Mouse (Mus musculus) heart, adult 9 months (tissue): ENCODE data around the gene Cd300a.

Source experiments
- DNase-seq, 2 experiments: peaks; one replicate each; pipeline ENCODE4 v3.0.0; 2022; ENCODE audit warnings: low spot score in 2 of 2

Gene Cd300a

GRCm38 (mm10) chr11:114866486-114867360 lies 23.1 kb upstream of the Cd300a start:
- DNase-seq, result peak; percentile 69 to 80

DNA sequence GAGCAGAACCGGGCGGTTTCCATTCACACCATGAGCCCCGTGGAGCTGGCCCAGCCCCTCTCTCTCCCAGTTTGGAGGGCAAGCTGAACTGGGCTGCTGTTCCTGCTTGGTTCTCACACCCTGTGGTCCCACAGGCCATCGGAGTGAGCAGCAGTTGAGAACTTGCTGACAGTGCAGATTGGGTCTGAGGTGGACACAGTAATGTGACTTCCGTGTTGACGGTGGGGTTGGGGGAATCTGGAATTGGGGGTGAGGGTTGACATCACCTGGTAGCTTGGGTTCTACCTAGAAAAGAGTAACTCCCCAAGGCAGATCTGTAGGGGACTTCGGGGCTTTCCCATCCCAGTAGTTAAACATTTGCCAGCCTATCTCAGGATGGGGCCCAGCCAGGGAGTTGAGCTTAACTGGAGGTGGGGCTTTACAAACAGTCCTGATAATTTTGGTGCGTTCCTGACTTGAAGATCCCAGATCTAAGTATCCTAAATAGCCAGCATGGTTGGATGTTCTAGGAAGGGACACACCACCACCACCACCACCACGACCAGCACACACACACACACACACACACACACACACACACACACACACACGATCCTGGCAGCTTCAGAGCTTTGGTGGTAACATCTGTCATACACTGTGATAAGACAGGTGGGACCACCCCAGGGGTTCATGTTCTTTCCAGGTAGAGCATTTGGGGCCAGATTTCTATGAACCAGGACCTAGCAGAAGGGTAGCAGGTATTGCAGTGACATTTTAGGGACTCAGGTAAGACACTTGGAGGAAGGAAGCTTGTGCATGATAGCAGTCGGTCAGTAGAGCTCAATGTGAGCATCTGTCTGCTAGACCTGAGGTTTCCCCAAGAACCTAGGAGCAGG lies 22.2 kb upstream of the Cd300a start:
- DNase-seq, result no peak

DNA sequence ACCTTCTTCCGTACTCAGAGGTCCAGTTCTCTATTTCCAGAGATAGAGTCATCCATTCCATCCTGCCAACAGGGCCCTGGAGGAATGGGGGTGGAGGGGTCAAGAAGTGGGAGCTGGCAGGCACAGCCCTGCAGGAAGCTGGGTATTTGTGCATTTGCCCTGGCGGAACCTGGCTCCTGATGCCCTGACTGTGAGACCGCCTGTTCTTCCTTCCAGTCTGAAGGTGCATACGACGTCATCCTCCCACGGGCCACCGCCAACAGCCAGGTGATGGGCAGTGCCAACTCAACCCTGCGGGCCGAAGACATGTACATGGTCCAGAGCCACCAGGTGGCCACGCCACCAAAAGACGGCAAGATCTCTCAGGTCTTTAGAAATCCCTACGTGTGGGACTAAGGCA lies 21.6 kb upstream of the Cd300a start:
- DNase-seq, result no peak

DNA sequence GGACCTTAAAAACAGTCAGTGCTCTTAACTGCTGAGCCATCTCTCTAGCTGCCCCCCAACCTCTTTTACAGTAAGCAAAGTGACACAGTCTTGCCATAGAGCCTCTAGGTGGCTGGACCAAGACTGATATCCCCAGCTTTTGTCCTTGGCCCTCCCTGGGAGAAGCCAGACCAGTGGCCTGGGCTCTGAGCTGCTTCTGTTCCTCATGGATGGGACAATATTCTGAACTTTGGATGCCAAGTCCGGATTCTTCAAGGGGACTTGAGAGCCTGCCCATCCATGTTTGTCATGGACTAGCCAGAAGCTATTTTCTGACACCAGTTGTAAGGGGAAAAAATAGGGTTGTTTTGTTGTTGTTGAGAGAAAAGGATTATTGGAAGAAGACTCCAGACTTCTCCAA lies 20.1 kb upstream of the Cd300a start:
- DNase-seq, result no peak

DNA sequence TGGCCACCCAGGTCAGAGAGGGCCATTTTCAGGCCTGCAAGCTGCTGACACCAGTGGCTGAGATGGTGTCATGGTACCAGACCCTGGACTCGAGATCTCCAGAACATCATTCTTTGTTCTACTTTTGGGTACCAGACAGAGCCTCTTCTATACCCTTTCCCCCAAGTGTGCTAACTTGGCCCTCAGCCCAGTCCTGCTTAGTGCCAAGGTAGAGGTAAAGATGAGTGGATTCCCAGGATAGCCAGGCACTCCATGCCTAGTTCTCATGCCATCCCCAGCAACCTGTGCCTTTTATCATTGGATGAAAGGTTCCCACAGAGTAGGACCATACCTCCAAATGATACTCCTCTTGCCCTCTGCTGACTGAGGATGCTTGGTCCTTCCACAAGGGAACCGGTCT lies 18.3 kb upstream of the Cd300a start:
- DNase-seq, result no peak

GRCm38 (mm10) chr11:114873022-114873817 lies 16.6 kb upstream of the Cd300a start:
- no peak for DNase-seq

DNA sequence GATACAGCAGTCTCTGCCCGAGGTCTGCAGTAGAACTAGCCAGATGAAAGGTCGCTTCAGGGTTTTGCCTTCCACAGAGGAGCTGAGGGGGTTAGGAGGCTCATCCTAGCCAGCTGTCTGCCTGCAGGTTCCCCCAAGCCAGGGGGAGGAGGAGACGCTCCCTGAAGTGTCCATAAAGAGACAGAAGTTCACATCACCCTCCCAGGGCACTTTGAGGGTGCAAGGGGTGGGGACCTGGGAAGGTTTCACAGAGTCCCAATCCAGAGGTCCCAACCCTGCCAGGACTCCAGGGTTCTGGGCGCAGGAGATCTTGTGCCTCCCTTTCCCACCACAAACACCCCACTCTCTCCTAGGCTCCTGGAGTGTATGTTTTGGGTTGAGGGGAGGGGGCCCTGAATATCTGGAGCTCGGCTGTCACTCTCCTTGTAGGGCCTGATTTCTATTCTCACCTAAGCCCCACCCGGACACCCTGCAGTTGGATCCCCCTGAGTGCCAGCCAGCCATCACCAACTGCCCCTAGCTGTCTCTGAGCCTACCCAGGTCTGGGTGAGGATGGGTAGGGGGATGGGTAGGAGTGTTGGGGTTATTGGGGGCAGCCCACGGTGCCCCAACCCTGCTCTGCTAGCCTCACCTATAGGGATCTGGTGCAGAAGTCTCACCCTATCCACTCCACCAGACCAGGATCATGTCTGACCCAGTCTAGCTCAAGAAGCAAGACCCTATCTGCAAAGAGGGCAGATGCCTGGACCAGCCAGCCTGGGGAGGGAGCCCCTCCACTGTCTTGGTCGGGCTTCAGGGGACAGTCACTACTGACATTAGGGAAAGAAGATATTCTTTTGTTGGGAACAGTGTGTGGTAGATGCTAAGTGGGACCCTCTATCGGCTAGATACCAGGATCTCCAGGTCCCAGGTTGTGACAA lies 15.4 kb upstream of the Cd300a start:
- no peak for DNase-seq

DNA sequence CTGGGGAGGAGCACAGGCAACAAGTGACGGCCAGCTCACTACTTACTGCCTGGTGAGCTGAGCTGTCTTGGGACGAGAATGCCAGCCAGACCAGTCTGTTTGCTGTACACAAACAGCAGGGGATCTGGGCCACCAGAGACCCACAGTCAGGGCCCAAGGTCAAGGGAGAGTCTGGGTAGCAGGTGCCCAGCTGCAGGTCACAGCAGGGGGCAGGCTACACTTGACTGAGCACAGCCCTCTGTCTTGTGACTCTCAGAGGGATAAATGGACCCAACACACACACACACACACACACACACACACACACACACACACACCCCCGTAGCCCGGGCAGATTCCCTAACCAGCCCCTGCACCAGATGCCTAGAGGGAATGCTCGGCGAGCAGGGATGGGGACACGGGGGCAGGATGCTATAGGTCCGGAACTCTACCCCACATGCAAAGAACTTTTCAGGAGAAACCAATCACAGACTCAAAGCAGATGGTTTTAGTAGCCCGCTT lies 14.5 kb upstream of the Cd300a start:
- DNase-seq, result no peak

- DNase-seq, result no peak
Measured at GRCm38 (mm10) chr11:114876176-114876575, 13.7 kb upstream of the Cd300a start.

GRCm38 (mm10) chr11:114876621-114877020 lies 13.2 kb upstream of the Cd300a start:
- DNase-seq, result no peak

GRCm38 (mm10) chr11:114877145-114877544 lies 12.7 kb upstream of the Cd300a start:
- peak in 1 of 2 experiments; percentile 55 for DNase-seq

- peak in 1 of 2 experiments; percentile 51 for DNase-seq
Measured at GRCm38 (mm10) chr11:114879666-114880065, 10.2 kb upstream of the Cd300a start.

GRCm38 (mm10) chr11:114880185-114880584 lies 9.7 kb upstream of the Cd300a start:
- no peak for DNase-seq

DNA sequence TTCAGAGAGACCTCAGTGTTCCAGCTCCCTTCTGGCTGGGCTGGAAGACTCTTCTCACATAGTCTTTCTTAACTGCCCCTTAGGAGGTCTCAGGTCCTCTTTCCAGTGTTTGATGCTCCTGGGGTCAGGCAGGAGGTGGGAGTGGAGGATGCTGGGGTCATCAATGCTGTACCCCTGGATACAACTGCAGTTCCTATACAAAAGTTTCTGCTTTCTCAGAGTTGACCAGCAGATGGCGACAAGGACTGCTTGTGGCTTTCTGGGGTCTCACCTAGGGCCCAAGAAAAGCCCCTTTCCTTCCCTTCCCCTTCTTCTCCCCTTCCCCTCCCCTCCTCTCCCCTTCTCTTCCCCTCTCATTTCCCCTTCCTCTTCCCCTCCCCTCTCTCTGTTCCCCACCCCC lies 9.3 kb upstream of the Cd300a start:
- DNase-seq, result no peak

DNA sequence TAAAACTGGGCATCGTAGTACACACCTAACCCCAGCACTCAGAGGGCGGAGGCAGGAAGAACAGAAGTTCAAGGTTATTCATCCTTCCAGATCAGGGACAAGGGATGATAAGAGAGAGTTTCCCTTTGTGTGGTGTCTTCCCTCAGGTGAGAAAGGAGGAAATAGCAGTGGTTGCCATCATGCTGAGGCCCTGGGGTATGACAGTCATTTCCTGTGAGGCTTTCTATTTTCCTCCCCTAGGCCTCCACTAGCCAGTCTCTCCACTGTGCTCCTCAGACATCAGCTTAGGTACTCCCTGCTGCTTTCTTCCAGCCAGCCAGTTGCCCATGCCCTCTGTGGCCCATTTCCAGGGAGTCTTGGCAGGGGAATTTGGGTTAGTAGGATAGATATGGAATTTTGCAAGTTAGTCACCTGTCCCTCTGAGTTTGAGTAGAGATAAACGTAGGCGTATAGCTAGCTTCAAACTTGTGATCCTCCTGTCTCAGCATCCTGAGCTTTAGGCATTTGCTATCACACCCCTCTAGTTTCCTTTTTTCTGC lies 6.5 kb upstream of the Cd300a start:
- DNase-seq, result no peak

DNA sequence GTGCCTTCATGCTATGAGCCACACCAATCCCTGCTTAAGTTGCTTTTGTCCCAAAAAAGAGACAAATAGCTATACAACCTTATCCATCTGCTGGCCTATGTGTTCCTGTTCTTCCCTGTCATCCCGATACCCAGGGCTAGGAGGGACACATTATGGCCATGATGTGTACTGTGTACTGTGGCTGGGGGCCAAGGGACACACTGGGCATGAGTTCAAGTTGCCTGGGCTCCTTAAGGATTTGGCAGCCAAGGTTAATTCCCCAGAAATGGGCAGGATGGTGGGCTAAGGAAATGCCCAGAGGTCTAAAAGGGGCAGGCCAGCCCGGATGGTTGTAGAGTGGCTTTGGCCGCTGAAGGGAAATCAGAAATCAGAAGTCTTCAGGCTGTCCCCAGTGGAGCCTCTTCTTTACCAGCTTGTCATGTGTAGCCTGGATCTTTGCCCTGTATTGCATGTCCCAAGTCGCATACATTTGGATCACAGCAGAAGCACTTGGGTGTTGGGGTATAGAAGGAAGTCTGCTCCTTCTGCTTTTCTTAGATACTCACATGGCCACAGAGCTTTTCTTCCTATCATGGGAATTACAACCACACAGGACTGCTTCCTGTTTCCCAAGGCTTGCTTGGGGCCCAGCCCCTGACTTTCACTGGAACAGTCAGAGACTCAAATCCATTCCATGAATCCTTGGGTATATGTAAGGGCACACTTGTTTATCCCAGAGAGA lies 5.3 kb upstream of the Cd300a start:
- DNase-seq, result peak in 1 of 2 experiments; percentile 62

GRCm38 (mm10) chr11:114890542-114890941 lies 701 bp downstream of the Cd300a start:
- no peak for DNase-seq

DNA sequence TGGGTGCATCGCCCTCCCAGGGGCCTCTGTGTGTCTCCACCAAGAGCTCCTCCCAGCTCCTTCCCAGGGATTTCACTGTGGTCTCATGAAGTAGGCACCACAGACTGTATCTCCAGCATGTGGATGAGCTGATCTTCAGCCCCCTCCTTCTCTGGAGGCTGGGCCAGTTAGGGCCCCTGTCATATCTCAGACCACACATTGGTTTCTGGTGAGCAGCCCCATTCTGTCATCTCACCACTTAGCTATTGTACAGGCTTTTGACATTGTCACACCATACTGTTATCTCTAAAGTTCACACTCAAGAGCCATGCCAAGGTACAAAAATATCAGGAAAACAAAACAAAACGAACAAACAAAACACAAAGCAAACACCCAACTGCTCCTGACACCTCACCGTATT lies 6.2 kb downstream of the Cd300a start:
- DNase-seq, result no peak

GRCm38 (mm10) chr11:114898026-114898425 lies 8.2 kb downstream of the Cd300a start:
- peak; percentile 63 to 81 for DNase-seq

- no peak for DNase-seq
Measured at GRCm38 (mm10) chr11:114903224-114903623, 13.4 kb downstream of the Cd300a start.
